Mouse (Mus musculus): ENCODE data around the gene Tnrc6c. TPM values are rescaled to one million over a fixed set of nuclear protein-coding genes. Genes with fewer than 3 reads are reported as not detected.

Tnrc6c gene
- polyA plus RNA-seq, 1 experiment from 2014 or later: 9.4 TPM

GRCm38 (mm10) chr11:117686021-117686420 is 31.9 kb downstream of the Tnrc6c start:
- H3K4me1 ChIP-seq: peaks cover 22% of the 10 kb centered on the region
- H3K36me3 ChIP-seq: no peaks in the 10 kb centered on the region
- no peaks in the 10 kb centered on the region for H3K27me3 ChIP-seq (ENCODE audit: low read depth, poor library complexity, severe bottlenecking)
- H3K9me3 ChIP-seq (replicated peaks): no peaks in the 10 kb centered on the region
- H3K4me3 ChIP-seq: no peak overlapping the region
- whole genome bisulfite sequencing: 65% methylated on average over 8 of the region's 8 CpGs
- no peak overlapping the region for H3K27ac ChIP-seq (replicated peaks)
- no peak for DNase-seq (ENCODE audit: low spot score)

- 90% methylated on average over 2 of the region's 2 CpGs for WGBS
- H3K4me1 ChIP-seq: peaks cover 22% of the 10 kb centered on the region
- no peaks in the 10 kb centered on the region for H3K27me3 ChIP-seq (ENCODE audit: low read depth, poor library complexity, severe bottlenecking)
- no peaks in the 10 kb centered on the region for H3K36me3 ChIP-seq
- H3K27ac ChIP-seq (replicated peaks): no peak overlapping the region
- H3K4me3 ChIP-seq: no peak overlapping the region
- DNase-seq (ENCODE audit: low spot score): no peak
- no peaks in the 10 kb centered on the region for H3K9me3 ChIP-seq (replicated peaks)
These were observed 34.5 kb downstream of the Tnrc6c start for GRCm38 (mm10) chr11:117688603-117689002.

DNA sequence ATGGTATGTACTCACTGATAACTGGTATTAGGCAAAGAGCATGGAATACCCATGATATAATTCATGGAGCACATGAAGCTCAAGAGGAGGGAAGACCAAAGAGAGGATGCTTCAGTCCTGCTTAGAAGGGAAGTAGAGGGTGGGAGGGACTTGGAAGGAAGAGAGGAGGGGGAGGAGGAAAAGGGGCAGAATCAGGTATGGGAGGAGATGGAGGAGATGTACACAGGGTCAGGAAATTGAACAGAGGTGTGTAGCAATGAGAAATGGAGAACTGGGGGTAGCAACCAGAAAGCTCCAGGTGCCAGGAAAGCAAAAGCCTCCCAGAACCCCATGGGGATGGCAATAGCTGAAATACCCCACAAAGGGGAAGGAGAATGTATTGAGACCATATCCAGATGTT is 37.2 kb downstream of the Tnrc6c start:
- DNase-seq (ENCODE audit: low spot score): no peak
- Histone ChIP-seq H3K4me1 (peaks cover 16% of the 10 kb centered on the region), H3K4me3 (no peak overlapping the region), H3K27ac (replicated peaks) (no peak overlapping the region), H3K27me3 (ENCODE audit: low read depth, poor library complexity, severe bottlenecking) (no peaks in the 10 kb centered on the region), H3K36me3 (no peaks in the 10 kb centered on the region), H3K9me3 (replicated peaks) (no peaks in the 10 kb centered on the region)

GRCm38 (mm10) chr11:117694050-117694449 is 40.0 kb downstream of the Tnrc6c start:
- Histone ChIP-seq H3K27ac (replicated peaks) (no peak overlapping the region), H3K27me3 (ENCODE audit: low read depth, poor library complexity, severe bottlenecking) (no peaks in the 10 kb centered on the region), H3K36me3 (no peaks in the 10 kb centered on the region), H3K9me3 (replicated peaks) (no peaks in the 10 kb centered on the region), H3K4me1 (peaks cover 23% of the 10 kb centered on the region), H3K4me3 (no peak overlapping the region)
- WGBS: 90% methylated on average over 5 of the region's 5 CpGs
- DNase-seq (ENCODE audit: low spot score): no peak

- Histone ChIP-seq H3K27ac (replicated peaks) (0 out of 2 replicates have a peak overlapping the region, but pooled peaks have one; percentile 19), H3K4me3 (no peak overlapping the region), H3K9me3 (replicated peaks) (no peaks in the 10 kb centered on the region), H3K4me1 (peaks cover 23% of the 10 kb centered on the region), H3K27me3 (ENCODE audit: low read depth, poor library complexity, severe bottlenecking) (no peaks in the 10 kb centered on the region), H3K36me3 (peaks cover 4% of the 10 kb centered on the region; the same call in 1 of the 2 replicates)
- WGBS: 67% methylated on average over 6 of the region's 6 CpGs
- no peak for DNase-seq (ENCODE audit: low spot score)
These were observed 42.5 kb downstream of the Tnrc6c start for GRCm38 (mm10) chr11:117696585-117696984.

DNA sequence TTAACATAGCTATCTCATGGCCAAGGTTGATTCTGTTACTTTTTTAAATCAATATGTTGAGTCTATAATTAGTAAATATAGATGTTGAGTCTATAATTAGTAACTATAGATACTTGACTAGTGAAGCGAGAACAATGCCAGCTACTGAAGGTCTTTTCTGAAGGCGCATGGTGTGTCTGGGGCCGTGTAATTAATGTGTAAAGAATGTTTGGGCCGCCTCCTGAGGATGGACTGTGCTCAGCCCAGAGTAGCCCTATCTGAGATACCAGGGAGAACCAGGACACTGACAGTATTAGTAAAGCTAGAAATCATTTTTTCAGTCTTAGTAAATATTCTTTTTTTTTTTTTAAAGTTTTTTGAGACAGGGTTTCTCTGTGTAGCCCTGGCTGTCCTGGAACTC is 46.8 kb downstream of the Tnrc6c start:
- DNase-seq (ENCODE audit: low spot score): no peak
- Histone ChIP-seq H3K36me3 (peaks cover 34% of the 10 kb centered on the region), H3K27me3 (ENCODE audit: low read depth, poor library complexity, severe bottlenecking) (no peaks in the 10 kb centered on the region), H3K27ac (replicated peaks) (no peak overlapping the region), H3K4me1 (peaks cover 20% of the 10 kb centered on the region), H3K4me3 (no peak overlapping the region), H3K9me3 (replicated peaks) (no peaks in the 10 kb centered on the region; the same call in 1 of the 2 replicates)
- WGBS: 87% methylated on average over 4 of the region's 4 CpGs

DNA sequence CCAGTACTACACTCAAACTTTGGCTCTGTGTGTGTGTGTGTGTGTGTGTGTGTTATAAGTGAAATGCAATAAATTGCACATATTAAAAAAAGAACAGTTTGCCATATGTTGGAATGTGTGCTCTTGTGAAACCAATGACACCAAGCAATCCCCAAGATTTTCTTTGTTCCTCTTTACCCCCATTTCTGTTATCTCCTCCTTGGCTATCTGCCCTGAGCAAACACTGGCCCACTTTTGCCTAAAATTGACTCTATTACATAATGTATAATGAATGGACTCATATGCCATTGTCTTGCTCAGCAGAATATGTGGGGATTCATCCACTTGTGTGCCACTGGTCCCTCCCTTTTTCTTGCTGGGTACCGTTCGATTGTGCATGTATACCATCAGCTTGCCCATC is 52.2 kb downstream of the Tnrc6c start:
- WGBS: 98% methylated on average over 2 of the region's 2 CpGs
- no peak for DNase-seq (ENCODE audit: low spot score)
- peaks cover 39% of the 10 kb centered on the region for H3K36me3 ChIP-seq
- no peaks in the 10 kb centered on the region; the same call in 1 of the 2 replicates for H3K9me3 ChIP-seq (replicated peaks)
- no peak overlapping the region for H3K4me3 ChIP-seq
- no peak overlapping the region for H3K27ac ChIP-seq (replicated peaks)
- 0 out of 2 replicates have a peak, but pooled peaks cover 3% of the 10 kb centered on the region for H3K4me1 ChIP-seq
- no peaks in the 10 kb centered on the region for H3K27me3 ChIP-seq (ENCODE audit: low read depth, poor library complexity, severe bottlenecking)

- Histone ChIP-seq H3K9me3 (replicated peaks) (no peaks in the 10 kb centered on the region; the same call in 1 of the 2 replicates), H3K27ac (replicated peaks) (no peak overlapping the region), H3K27me3 (ENCODE audit: low read depth, poor library complexity, severe bottlenecking) (no peaks in the 10 kb centered on the region), H3K4me3 (no peak overlapping the region), H3K36me3 (peaks cover 38% of the 10 kb centered on the region), H3K4me1 (0 out of 2 replicates have a peak, but pooled peaks cover 3% of the 10 kb centered on the region)
- WGBS: 85% methylated on average over 2 of the region's 2 CpGs
- no peak for DNase-seq (ENCODE audit: low spot score)
These were observed 53.1 kb downstream of the Tnrc6c start for GRCm38 (mm10) chr11:117707238-117707637.

- peaks cover 38% of the 10 kb centered on the region for H3K36me3 ChIP-seq
- no peak for DNase-seq (ENCODE audit: low spot score)
- H3K9me3 ChIP-seq (replicated peaks): no peaks in the 10 kb centered on the region
- H3K27me3 ChIP-seq (ENCODE audit: low read depth, poor library complexity, severe bottlenecking): no peaks in the 10 kb centered on the region
- H3K4me1 ChIP-seq: no peaks in the 10 kb centered on the region
- 66% methylated on average over 4 of the region's 4 CpGs for WGBS
- no peak overlapping the region for H3K27ac ChIP-seq (replicated peaks)
- no peak overlapping the region for H3K4me3 ChIP-seq
These were observed 55.2 kb downstream of the Tnrc6c start for GRCm38 (mm10) chr11:117709308-117709707.

GRCm38 (mm10) chr11:117710815-117711294 is 56.8 kb downstream of the Tnrc6c start:
- 87% methylated on average over 2 of the region's 2 CpGs for WGBS
- H3K36me3 ChIP-seq: peaks cover 49% of the 10 kb centered on the region
- no peaks in the 10 kb centered on the region for H3K27me3 ChIP-seq (ENCODE audit: low read depth, poor library complexity, severe bottlenecking)
- H3K4me1 ChIP-seq: no peaks in the 10 kb centered on the region
- H3K4me3 ChIP-seq: no peak overlapping the region
- H3K27ac ChIP-seq (replicated peaks): no peak overlapping the region
- no peak for DNase-seq (ENCODE audit: low spot score)
- no peaks in the 10 kb centered on the region for H3K9me3 ChIP-seq (replicated peaks)

- Histone ChIP-seq H3K27ac (replicated peaks) (no peak overlapping the region), H3K4me1 (no peaks in the 10 kb centered on the region), H3K36me3 (peaks cover 58% of the 10 kb centered on the region), H3K4me3 (no peak overlapping the region), H3K9me3 (replicated peaks) (no peaks in the 10 kb centered on the region), H3K27me3 (ENCODE audit: low read depth, poor library complexity, severe bottlenecking) (no peaks in the 10 kb centered on the region)
- DNase-seq (ENCODE audit: low spot score): no peak
- 93% methylated on average over 1 of the region's 1 CpGs for WGBS
These were observed 58.0 kb downstream of the Tnrc6c start for GRCm38 (mm10) chr11:117712065-117712464.

- H3K36me3 ChIP-seq: peaks cover 72% of the 10 kb centered on the region
- no peaks in the 10 kb centered on the region for H3K4me1 ChIP-seq
- WGBS: 92% methylated on average over 6 of the region's 6 CpGs
- no peak overlapping the region for H3K4me3 ChIP-seq
- no peak overlapping the region for H3K27ac ChIP-seq (replicated peaks)
- no peaks in the 10 kb centered on the region for H3K27me3 ChIP-seq (ENCODE audit: low read depth, poor library complexity, severe bottlenecking)
- no peak for DNase-seq (ENCODE audit: low spot score)
- H3K9me3 ChIP-seq (replicated peaks): no peaks in the 10 kb centered on the region
These were observed 59.3 kb downstream of the Tnrc6c start for GRCm38 (mm10) chr11:117713375-117713774.

DNA sequence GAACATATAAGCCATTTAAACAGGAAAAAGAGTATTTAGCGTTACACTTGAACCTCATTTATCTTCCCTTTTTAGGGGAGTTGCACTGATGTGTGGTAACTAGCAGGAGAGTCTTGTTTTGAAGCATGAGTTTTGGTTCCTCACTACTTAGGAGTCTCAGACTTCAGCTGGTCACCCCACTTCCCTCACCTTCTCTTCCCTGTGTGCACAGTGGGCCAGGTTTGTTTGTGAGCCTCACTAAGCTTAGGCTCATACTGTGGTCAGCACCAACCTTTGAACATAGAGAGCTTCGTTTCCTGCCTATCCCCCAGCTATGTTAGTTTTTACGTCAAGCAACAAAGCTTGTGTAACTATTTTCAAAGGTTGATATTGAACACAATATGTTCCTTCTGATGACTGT is 64.7 kb downstream of the Tnrc6c start:
- no peak overlapping the region for H3K27ac ChIP-seq (replicated peaks)
- H3K4me1 ChIP-seq: no peaks in the 10 kb centered on the region
- H3K4me3 ChIP-seq: no peak overlapping the region
- no peak for DNase-seq (ENCODE audit: low spot score)
- WGBS: 98% methylated on average over 3 of the region's 3 CpGs
- H3K9me3 ChIP-seq (replicated peaks): no peaks in the 10 kb centered on the region
- peaks cover 98% of the 10 kb centered on the region for H3K36me3 ChIP-seq
- H3K27me3 ChIP-seq (ENCODE audit: low read depth, poor library complexity, severe bottlenecking): no peaks in the 10 kb centered on the region

All from midbrain, embryonic 10.5 days (tissue).